Mouse (Mus musculus) midbrain, embryonic 11.5 days (tissue): ENCODE data around the gene Nt5m. TPM values are rescaled to one million over a fixed set of nuclear protein-coding genes. Genes with fewer than 3 reads are reported as not detected.

Experiments
- ATAC-seq: fragments of 200-750 bp; cut with Nextera tagmentation; 2 replicates; pipeline ENCODE4 v1.8.0; 2017; ENCODE audit warnings: moderate TSS enrichment, moderate library complexity; ENCODE audit not compliant: low FRiP score
- DNase-seq: peaks from one replicate; pipeline ENCODE4 v3.0.0; 2015; ENCODE audit warnings: low spot score; ENCODE audit errors: missing footprints
- H3K27ac ChIP-seq: fragments of 300-500 bp; sonication (generic); 2 replicates; pipeline ENCODE4 v1.5.1; 2014; ENCODE audit warnings: low read depth, low read length
- H3K27me3 ChIP-seq: fragments of 300-500 bp; sonication (generic); 2 replicates; pipeline ENCODE4 v1.6.1; 2014; ENCODE audit warnings: mild to moderate bottlenecking, low read length, moderate library complexity, mixed read lengths; ENCODE audit not compliant: control insufficient read depth, insufficient read depth
- H3K36me3 ChIP-seq: fragments of 300-500 bp; sonication (generic); 2 replicates; pipeline ENCODE4 v1.6.1; 2014; ENCODE audit warnings: mild to moderate bottlenecking, low read length, moderate library complexity, mixed read lengths; ENCODE audit not compliant: control insufficient read depth, insufficient read depth
- H3K4me1 ChIP-seq: fragments of 300-500 bp; sonication (generic); 2 replicates; pipeline ENCODE4 v1.6.1; 2014; ENCODE audit warnings: low read length; ENCODE audit not compliant: control insufficient read depth, insufficient read depth
- H3K4me2 ChIP-seq: fragments of 300-500 bp; sonication (generic); 2 replicates; pipeline ENCODE4 v1.6.1; 2014; ENCODE audit warnings: mild to moderate bottlenecking, moderate library complexity
- H3K4me3 ChIP-seq: fragments of 300-500 bp; sonication (generic); 2 replicates; pipeline ENCODE4 v1.5.1; 2014; ENCODE audit warnings: low read depth, low read length
- H3K9ac ChIP-seq: fragments of 300-500 bp; sonication (generic); 2 replicates; pipeline ENCODE4 v1.6.1; 2014; ENCODE audit warnings: low read length
- H3K9me3 ChIP-seq: fragments of 300-500 bp; sonication (generic); 2 replicates; pipeline ENCODE4 v1.6.1; 2016; ENCODE audit warnings: low read length; ENCODE audit not compliant: control insufficient read depth
- WGBS: fragments of 180-500 bp; shearing (Covaris S2); extraction: QIAGEN DNeasy Blood & Tissue Kit; methylation state at CpG from one replicate; pipeline ENCODE4 v1.1.7; 2014; 5-methylcytosine and 5-hydroxymethylcytosine counted together
- polyA plus RNA-seq: library from polyadenylated mRNA; unstranded; fragments of >200 nt; fragmentation: Nextera tagmentation; extraction: Ambion mirVana; gene quantifications from 2 replicates; pipeline ENCODE4 v1.2.1, GENCODE M21; 2014

Nt5m gene
- polyA plus RNA-seq, 1 experiment from 2014 or later: 38.8 TPM

GRCm38 (mm10) chr11:59910586-59910985 lies 71.3 kb downstream of the Nt5m start:
- Histone ChIP-seq H3K27me3 (no peaks in the 10 kb centered on the region), H3K9me3 (no peaks in the 10 kb centered on the region), H3K4me2 (no peak overlapping the region), H3K4me3 (no peak overlapping the region), H3K27ac (no peak overlapping the region), H3K36me3 (no peaks in the 10 kb centered on the region), H3K9ac (no peak overlapping the region), H3K4me1 (no peaks in the 10 kb centered on the region)
- no peak for DNase-seq
- ATAC-seq: no peak

- Histone ChIP-seq H3K4me2 (no peak overlapping the region), H3K36me3 (no peaks in the 10 kb centered on the region)
- WGBS: 75% methylated on average over 1 of the region's 1 CpGs
Measured at GRCm38 (mm10) chr11:59911523-59911922, 72.3 kb downstream of the Nt5m start.

GRCm38 (mm10) chr11:59913702-59914101 lies 74.5 kb downstream of the Nt5m start:
- Histone ChIP-seq H3K4me2 (no peak overlapping the region), H3K9me3 (no peaks in the 10 kb centered on the region), H3K27ac (no peak overlapping the region), H3K9ac (no peak overlapping the region), H3K36me3 (no peaks in the 10 kb centered on the region), H3K27me3 (no peaks in the 10 kb centered on the region), H3K4me1 (no peaks in the 10 kb centered on the region), H3K4me3 (no peak overlapping the region)
- 89% methylated on average over 4 of the region's 4 CpGs for WGBS
- ATAC-seq: no peak
- no peak for DNase-seq

More at GRCm38 (mm10) chr11:59911523-59911922, 72.3 kb downstream of the Nt5m start:
- Histone ChIP-seq H3K9me3 (no peaks in the 10 kb centered on the region), H3K4me1 (no peaks in the 10 kb centered on the region), H3K4me3 (no peak overlapping the region), H3K27me3 (no peaks in the 10 kb centered on the region), H3K27ac (no peak overlapping the region), H3K9ac (no peak overlapping the region)
- ATAC-seq (no peak), DNase-seq (no peak)

GRCm38 (mm10) chr11:59918014-59918413 lies 78.8 kb downstream of the Nt5m start:
- 0 out of 2 replicates have a peak, but pooled peaks cover 3% of the 10 kb centered on the region for H3K4me1 ChIP-seq
- no peak overlapping the region for H3K4me3 ChIP-seq
- H3K4me2 ChIP-seq: no peak overlapping the region
- no peak for DNase-seq
- H3K27ac ChIP-seq: no peak overlapping the region
- no peaks in the 10 kb centered on the region for H3K9me3 ChIP-seq
- H3K9ac ChIP-seq: no peak overlapping the region
- H3K27me3 ChIP-seq: no peaks in the 10 kb centered on the region
- WGBS: 77% methylated on average over 4 of the region's 4 CpGs
- no peak for ATAC-seq
- no peaks in the 10 kb centered on the region for H3K36me3 ChIP-seq

GRCm38 (mm10) chr11:59919401-59919800 lies 80.2 kb downstream of the Nt5m start:
- 73% methylated on average over 3 of the region's 3 CpGs for WGBS

GRCm38 (mm10) chr11:59920331-59920730 lies 81.1 kb downstream of the Nt5m start:
- ATAC-seq (no peak), DNase-seq (no peak)
- no peak overlapping the region for H3K4me3 ChIP-seq
- 82% methylated on average over 5 of the region's 5 CpGs for WGBS
- H3K36me3 ChIP-seq: no peaks in the 10 kb centered on the region
- H3K4me1 ChIP-seq: 0 out of 2 replicates have a peak, but pooled peaks cover 3% of the 10 kb centered on the region
- no peaks in the 10 kb centered on the region for H3K9me3 ChIP-seq
- H3K4me2 ChIP-seq: no peak overlapping the region
- no peak overlapping the region for H3K9ac ChIP-seq
- no peak overlapping the region for H3K27ac ChIP-seq
- no peaks in the 10 kb centered on the region for H3K27me3 ChIP-seq

More at GRCm38 (mm10) chr11:59919401-59919800, 80.2 kb downstream of the Nt5m start:
- Histone ChIP-seq H3K4me3 (no peak overlapping the region), H3K27ac (no peak overlapping the region), H3K4me2 (no peak overlapping the region), H3K9ac (no peak overlapping the region), H3K36me3 (no peaks in the 10 kb centered on the region), H3K9me3 (no peaks in the 10 kb centered on the region), H3K27me3 (no peaks in the 10 kb centered on the region), H3K4me1 (0 out of 2 replicates have a peak, but pooled peaks cover 3% of the 10 kb centered on the region)
- ATAC-seq (no peak), DNase-seq (no peak)

- H3K4me1 ChIP-seq: 0 out of 2 replicates have a peak, but pooled peaks cover 3% of the 10 kb centered on the region
- WGBS: 23% methylated on average over 7 of the region's 7 CpGs
- H3K9me3 ChIP-seq: no peaks in the 10 kb centered on the region
- H3K9ac ChIP-seq: no peak overlapping the region
- ATAC-seq (no peak), DNase-seq (no peak)
- no peaks in the 10 kb centered on the region for H3K36me3 ChIP-seq
- no peak overlapping the region for H3K27ac ChIP-seq
- no peak overlapping the region for H3K4me2 ChIP-seq
- no peak overlapping the region for H3K4me3 ChIP-seq
- H3K27me3 ChIP-seq: no peaks in the 10 kb centered on the region
Measured at GRCm38 (mm10) chr11:59921265-59921664, 82.0 kb downstream of the Nt5m start.

GRCm38 (mm10) chr11:59930031-59930430 lies 90.8 kb downstream of the Nt5m start:
- H3K9me3 ChIP-seq: no peaks in the 10 kb centered on the region
- H3K4me1 ChIP-seq: no peaks in the 10 kb centered on the region
- 46% methylated on average over 4 of the region's 4 CpGs for WGBS
- no peak overlapping the region for H3K9ac ChIP-seq
- H3K27ac ChIP-seq: no peak overlapping the region
- H3K36me3 ChIP-seq: no peaks in the 10 kb centered on the region
- no peaks in the 10 kb centered on the region for H3K27me3 ChIP-seq
- DNase-seq: no peak
- H3K4me2 ChIP-seq: no peak overlapping the region
- ATAC-seq: no peak
- H3K4me3 ChIP-seq: no peak overlapping the region
